Mouse (Mus musculus): ENCODE measurements around the gene Tcaf1.

Tcaf1 gene

DNA sequence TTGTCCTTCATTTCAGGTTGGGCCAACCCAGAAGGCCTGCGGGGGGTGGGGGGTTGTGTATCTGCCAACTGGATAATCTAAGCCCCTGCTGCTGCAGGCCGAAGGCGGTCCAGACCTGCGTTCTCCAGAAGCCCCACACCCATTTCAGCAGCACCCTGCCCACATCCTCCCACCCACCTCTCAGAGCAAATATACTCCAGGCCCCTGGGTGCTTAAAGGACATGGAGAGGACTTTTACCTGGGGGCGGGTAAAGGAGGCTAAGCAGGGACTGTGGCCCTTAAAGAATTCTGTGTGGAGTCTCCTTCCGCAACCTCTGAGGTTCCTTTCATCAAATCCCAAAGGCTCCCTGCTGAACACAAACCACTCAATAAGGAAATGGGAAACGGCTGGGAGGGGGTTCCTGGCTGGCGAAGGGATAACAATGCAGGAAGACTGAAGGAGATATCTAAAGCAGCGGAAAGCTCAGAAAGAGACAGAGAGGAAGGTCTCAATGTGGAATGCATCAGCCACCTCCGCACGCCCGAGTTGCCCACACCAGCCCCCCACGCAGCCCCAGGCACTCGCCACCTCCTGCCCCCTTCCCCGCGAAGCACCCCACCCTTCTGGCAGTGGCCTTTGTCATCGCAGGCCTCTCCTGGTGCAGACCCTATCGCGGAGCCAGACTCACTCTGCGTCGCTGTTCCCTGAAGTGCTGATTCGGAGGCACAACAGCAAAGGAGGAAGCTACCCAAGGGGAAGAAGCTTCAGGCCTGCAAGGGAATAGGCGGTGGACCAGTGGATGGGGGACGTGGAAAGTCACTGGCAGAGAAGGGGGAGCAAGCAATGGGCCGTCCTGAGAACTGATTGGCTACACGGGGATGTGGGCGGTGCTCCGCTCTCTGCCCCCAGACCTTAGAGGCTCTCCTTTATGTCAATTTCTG is at the start of gene Tcaf1:
Gene Tcaf1 (minus strand): TSS at position 798 of the 921 bp plus-strand sequence.
- peak; percentile 84 for DNase-seq (ENCODE audit: extremely low spot score)

- no peak for DNase-seq (ENCODE audit: extremely low spot score)
Measured at GRCm38 (mm10) chr6:42756104-42756503, 46.2 kb upstream of the Tcaf1 start, which contains the start of gene Olfr38. Olfr38 (plus strand) TSS chr6:42756404.

GRCm38 (mm10) chr6:42747846-42748245 is 38.0 kb upstream of the Tcaf1 start:
- DNase-seq (ENCODE audit: extremely low spot score) = no peak

- DNase-seq (ENCODE audit: extremely low spot score) = no peak
Measured at GRCm38 (mm10) chr6:42742303-42742702, 32.4 kb upstream of the Tcaf1 start.

GRCm38 (mm10) chr6:42739071-42739470 is 29.2 kb upstream of the Tcaf1 start, which contains the start of gene Olfr453:
Olfr453 (plus strand) TSS chr6:42739371.
- DNase-seq (ENCODE audit: extremely low spot score) = no peak

- no peak for DNase-seq (ENCODE audit: extremely low spot score)
Measured at GRCm38 (mm10) chr6:42717973-42718372, 8.1 kb upstream of the Tcaf1 start.

DNA sequence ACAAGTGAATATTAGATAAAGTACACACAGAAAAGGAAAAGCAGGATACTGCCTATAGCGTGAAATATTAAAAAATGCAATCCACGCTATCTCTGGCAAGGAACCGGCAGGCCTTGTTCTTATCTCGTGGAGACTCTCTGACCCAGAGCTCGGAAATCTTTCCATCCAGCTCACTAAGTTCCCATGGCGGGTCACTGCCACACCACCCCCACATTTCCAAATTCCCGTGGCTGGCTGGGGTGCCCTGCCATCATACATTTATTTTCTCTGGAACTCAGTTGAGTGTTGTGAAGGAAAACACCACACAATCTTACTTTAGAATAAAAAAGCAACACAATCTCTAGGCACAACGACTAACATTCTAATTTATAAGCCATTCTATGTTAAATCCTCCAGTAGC is 4.8 kb upstream of the Tcaf1 start:
- no peak for DNase-seq (ENCODE audit: extremely low spot score)

DNA sequence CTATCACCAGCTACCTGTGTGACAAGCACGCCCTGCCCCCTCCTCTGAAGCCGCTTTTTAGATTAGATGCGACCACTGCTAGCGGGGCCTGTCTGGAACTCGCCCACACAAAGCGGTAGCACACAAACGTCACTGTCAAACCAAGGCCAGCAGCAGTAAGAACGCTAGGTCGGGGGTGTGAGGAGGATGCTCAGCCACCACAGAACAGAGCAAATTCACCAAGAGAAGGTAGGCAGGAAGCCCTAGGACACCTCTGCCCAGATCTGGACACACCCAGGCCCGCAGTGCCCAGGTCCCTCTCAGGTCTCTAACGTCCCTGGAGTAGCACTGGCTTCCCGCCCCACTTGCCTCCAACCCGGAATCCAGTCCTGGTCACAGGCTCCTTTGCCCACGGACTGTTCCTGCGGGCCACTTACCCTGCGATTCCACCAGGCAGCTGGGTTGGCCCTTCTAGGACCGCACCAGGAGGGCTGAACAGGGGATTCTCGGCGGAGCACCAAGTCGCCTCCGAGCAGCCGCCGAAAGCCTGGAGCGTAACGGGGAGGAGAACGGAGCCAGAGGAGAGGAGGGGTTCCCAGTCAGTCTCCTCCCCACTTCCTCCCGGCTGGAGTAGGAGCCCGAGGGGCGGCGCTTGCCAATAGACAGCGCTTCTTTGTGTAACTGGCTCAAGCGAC is 17.2 kb downstream of the Tcaf1 start:
- peak; percentile 88 for DNase-seq (ENCODE audit: extremely low spot score)

DNA sequence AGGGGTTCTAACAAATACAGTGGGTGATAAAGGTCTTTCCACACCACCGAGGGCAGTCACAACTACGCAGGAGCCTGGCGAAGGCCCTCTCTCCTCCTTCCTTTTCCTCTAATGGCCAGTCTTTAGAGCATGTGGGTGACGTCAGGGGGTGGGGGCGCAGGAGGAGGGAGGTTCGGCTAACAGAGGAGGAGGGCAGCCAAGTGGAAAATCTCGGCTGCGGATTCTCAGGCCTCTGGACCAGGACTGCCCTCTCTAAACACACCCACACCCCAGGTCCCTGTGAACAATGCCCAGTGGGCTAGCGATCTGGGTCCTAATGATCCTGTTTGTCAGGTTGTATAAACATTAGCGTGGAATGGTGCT is 17.8 kb downstream of the Tcaf1 start:
- DNase-seq (ENCODE audit: extremely low spot score) = peak; percentile 87

GRCm38 (mm10) chr6:42689761-42690160 is 20.1 kb downstream of the Tcaf1 start:
- no peak for DNase-seq (ENCODE audit: extremely low spot score)

DNA sequence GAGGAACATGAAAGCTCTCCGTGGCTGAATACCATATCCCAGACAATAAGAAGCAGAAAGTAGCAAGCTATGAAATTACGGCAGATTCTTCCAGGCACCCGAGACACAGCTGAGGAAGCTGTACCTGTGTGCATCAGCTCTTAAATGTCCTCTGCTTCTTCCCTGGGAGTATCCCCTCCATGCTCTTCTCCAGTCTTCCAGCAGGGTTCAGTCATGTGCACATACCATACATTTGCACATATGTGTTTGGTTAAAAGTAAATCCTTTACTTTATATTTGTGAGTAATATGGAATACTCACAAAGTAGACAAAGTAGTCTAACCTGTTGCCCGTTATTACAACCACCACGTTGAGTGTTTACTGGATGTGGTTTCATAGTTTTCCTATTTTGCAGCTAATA is 22.0 kb downstream of the Tcaf1 start:
- DNase-seq (ENCODE audit: extremely low spot score) = no peak

- DNase-seq (ENCODE audit: extremely low spot score) = no peak
Measured at GRCm38 (mm10) chr6:42680077-42680476, 29.8 kb downstream of the Tcaf1 start.

DNA sequence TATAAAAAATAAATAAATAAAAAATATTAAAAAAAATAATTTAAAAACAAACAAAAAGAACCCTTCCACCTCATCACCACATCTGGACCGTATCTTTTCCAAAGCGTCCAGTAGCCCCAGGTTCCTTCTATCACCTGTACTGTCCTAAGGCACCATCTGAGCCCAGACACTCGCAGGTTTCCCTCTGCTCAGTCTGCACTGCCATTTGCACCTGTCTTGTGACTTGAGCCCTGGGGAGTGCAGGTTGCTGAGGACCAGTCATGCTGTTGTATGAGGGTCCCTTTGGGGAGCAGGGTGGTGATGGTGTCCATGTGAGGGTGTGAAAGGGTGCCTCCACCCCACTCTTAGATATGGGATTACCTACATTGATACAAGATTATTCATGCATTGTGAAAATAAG is 33.9 kb downstream of the Tcaf1 start:
- no peak for DNase-seq (ENCODE audit: extremely low spot score)

- DNase-seq (ENCODE audit: extremely low spot score) = no peak
Measured at GRCm38 (mm10) chr6:42671767-42672166, 38.1 kb downstream of the Tcaf1 start.

GRCm38 (mm10) chr6:42667722-42668121 is 42.2 kb downstream of the Tcaf1 start:
- no peak for DNase-seq (ENCODE audit: extremely low spot score)

DNA sequence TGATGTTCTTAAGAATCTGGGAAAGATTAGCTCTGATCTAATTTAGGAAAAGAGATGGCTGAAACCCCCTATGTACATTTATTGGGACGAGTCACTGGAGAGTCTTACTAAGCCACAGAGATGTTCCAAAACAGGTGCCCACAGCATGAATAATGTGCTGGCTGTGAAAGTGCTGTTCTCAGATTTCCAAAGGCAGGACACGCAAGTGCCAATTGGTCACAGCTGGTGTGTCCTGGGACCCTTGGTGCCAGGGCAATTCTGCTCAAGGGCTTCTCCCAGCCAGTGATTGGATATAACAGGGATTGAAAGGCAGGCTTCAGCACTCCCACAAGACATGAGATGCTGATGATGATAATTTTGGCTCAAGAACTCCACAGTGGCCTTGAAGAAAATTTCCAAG is 48.1 kb downstream of the Tcaf1 start:
- DNase-seq (ENCODE audit: extremely low spot score) = no peak

DNA sequence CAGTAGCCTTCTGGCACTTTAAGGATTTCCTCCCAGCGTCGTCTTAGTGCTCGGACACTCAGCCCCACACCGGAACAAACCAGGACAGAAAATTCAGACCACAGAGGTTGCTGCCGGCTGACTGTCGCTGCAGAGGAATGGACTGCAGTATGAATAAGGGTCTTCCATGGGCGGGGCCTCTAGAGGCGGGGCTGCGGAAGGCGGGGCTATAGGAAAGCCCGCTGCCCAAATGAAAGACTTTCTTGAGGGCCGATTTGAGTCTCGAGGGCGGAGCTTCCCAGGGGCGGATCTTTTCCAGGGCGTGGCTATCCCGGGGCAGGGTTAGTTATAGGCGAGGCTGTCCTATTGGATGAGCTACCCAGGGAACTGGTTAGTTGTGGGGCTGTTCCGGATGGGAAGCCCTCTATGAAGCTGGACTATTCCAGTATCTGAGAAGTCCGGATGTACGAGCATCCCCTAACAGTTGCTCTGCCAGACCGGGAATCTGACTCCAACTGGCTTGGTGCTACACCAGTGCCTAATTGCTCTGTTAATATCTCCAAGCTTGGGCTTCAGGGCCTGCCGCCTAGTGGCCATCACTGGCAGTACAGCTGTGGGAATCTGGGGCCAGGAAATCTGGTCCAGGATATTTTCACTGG is 64.9 kb downstream of the Tcaf1 start, which contains the start of gene Tcaf2:
Gene Tcaf2 (minus strand): TSS at position 343 of the 638 bp plus-strand sequence.
- DNase-seq (ENCODE audit: extremely low spot score) = peak; percentile 95

DNA sequence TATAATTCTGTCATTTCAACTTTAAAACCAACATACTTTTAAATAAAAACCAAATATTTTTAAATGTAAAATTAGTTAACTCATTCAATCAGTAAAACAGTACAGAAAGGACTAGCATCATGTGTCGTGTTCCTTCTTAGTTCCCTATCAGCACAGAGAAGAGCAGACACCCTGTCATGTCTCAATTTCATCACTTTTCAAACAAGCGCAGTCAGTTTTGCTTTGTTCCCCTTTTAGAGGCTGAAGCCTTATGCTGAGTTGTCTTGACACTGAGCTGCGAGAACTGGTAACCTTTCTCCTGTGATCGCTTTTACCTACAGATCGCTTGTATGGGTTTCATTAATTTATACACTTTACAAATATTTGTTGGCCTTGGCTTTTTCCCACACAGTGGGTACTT is 75.5 kb downstream of the Tcaf1 start:
- DNase-seq (ENCODE audit: extremely low spot score) = no peak

GRCm38 (mm10) chr6:42631395-42631794 is 78.5 kb downstream of the Tcaf1 start:
- no peak for DNase-seq (ENCODE audit: extremely low spot score)
